Mouse (Mus musculus) ES-E14 (cell line): ENCODE measurements around the gene Raf1. TPM values are rescaled to one million over a fixed set of nuclear protein-coding genes. Genes with fewer than 3 reads are reported as not detected.

Experiments used
- DNase-seq: peaks from one replicate; pipeline ENCODE4 v3.0.0-alpha.2; 2013; ENCODE audit warnings: low read depth, low spot score
- H3K27ac ChIP-seq: 2 replicates; pipeline ENCODE4 v1.5.1; 2012; ENCODE audit warnings: low read depth, mild to moderate bottlenecking, low read length, moderate library complexity, mixed read lengths; ENCODE audit not compliant: poor library complexity, insufficient read depth, severe bottlenecking
- H3K36me3 ChIP-seq: 2 replicates; pipeline ENCODE4 v1.6.1; 2012; ENCODE audit warnings: mild to moderate bottlenecking, low read length, moderate library complexity, mixed read lengths; ENCODE audit not compliant: control insufficient read depth, poor library complexity, insufficient read depth, severe bottlenecking
- H3K4me1 ChIP-seq, 2 experiments: fragments of 150-350 bp in 1 of 2; sonication (generic) in 1 of 2; 2 replicates each; pipeline ENCODE4 v1.6.1; 2012; ENCODE audit warnings: low read length in 2 of 2, mild to moderate bottlenecking in 1 of 2, mixed read lengths in 1 of 2; ENCODE audit not compliant: control insufficient read depth in 2 of 2, insufficient read depth in 2 of 2, poor library complexity in 1 of 2
- H3K4me3 ChIP-seq, 2 experiments: fragments of 150-350 bp in 1 of 2; sonication (generic) in 1 of 2; 2 replicates each; pipeline ENCODE4 v1.5.1; 2012; ENCODE audit warnings: low read length in 2 of 2, low read depth in 1 of 2, mild to moderate bottlenecking in 1 of 2, mixed read lengths in 1 of 2; ENCODE audit not compliant: insufficient read depth in 1 of 2, poor library complexity in 1 of 2, severe bottlenecking in 1 of 2
- H3K9ac ChIP-seq: 2 replicates; pipeline ENCODE4 v1.6.1; 2012; ENCODE audit warnings: low read depth, mild to moderate bottlenecking, low read length, mixed read lengths; ENCODE audit not compliant: poor library complexity, insufficient read depth, severe bottlenecking
- H3K9me3 ChIP-seq: fragments of 150-350 bp; sonication (generic); 2 replicates; pipeline ENCODE4 v1.6.1; 2012; ENCODE audit warnings: low read depth, mild to moderate bottlenecking, low read length; ENCODE audit not compliant: control insufficient read depth, insufficient read depth
- CHD2 ChIP-seq: IDR thresholded peaks from 2 replicates; pipeline ENCODE4 v1.6.1; 2014; ENCODE audit warnings: mild to moderate bottlenecking, low read depth, low read length, inconsistent platforms
- HCFC1 ChIP-seq: IDR thresholded peaks from 2 replicates; pipeline ENCODE4 v1.6.1; 2012; ENCODE audit warnings: low read length, inconsistent platforms, borderline replicate concordance; ENCODE audit not compliant: insufficient read depth
- MAFK ChIP-seq: IDR thresholded peaks from 2 replicates; pipeline ENCODE4 v1.6.1; 2014; ENCODE audit warnings: mild to moderate bottlenecking, low read depth, low read length, inconsistent platforms; ENCODE audit not compliant: insufficient read depth
- ZC3H11A ChIP-seq: IDR thresholded peaks from 2 replicates; pipeline ENCODE4 v1.6.1; 2012; ENCODE audit warnings: low read depth, mild to moderate bottlenecking, inconsistent platforms, low read length, borderline replicate concordance
- ZNF384 ChIP-seq: IDR thresholded peaks from 2 replicates; pipeline ENCODE4 v1.6.1; 2012; ENCODE audit warnings: low read depth, low read length, inconsistent platforms
- in situ Hi-C, 2 experiments: fragments of 600-800 bp; cut with MboI; formaldehyde crosslinking; loops; one replicate each; pipeline ENCODE4 v1.15.1; 2025; ENCODE audit warnings: low sequenced_read_pairs in 2 of 2, inconsistent platforms in 1 of 2; ENCODE audit not compliant: unreplicated experiment in 2 of 2
- total RNA-seq: library from RNA; depleted of rRNA; stranded (reverse); fragments of 300-350 nt; gene quantifications from 2 replicates; pipeline ENCODE4 v1.2.3, GENCODE M21; 2012; rRNA removed

The Raf1 gene
- total RNA-seq, 1 experiment: 128 TPM

DNA sequence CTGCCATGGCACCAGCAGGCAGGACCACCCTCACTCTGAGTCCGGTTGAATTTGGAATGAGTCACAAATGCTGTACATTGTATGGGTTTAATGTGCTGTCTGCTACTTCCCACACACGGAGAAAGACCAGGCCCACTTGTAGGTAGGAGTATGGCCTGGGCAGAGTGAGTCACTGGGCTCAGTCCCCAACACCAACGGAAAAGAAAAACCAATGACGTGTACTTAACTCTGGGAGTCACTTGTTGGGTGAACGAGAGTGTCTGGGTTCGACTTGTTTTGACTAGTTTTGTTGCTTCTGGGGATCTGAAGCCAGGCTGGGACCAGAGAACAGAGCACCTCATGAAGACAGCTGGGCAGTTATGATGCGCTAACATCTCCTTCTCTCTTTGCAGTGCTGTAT, 102.3 kb downstream of the Raf1 start:
- H3K4me3 ChIP-seq: no peak overlapping the region
- H3K9me3 ChIP-seq: peaks cover under 1% of the 10 kb centered on the region; the same call in 1 of the 2 replicates
- H3K4me1 ChIP-seq: no peaks in the 10 kb centered on the region
- in situ Hi-C loops: no loop called here
- DNase-seq: no peak
- no peak for TF ChIP-seq MAFK
- no peak for TF ChIP-seq CHD2
- TF ChIP-seq HCFC1: no peak
- TF ChIP-seq ZC3H11A: no peak
- TF ChIP-seq ZNF384: no peak
- H3K27ac ChIP-seq: no peak overlapping the region
- no peak overlapping the region for H3K9ac ChIP-seq
- H3K36me3 ChIP-seq: peaks cover 53% of the 10 kb centered on the region

Other genes starting within 250 kb of the Raf1 start
- 35.9 and 43.3 TPM in 2 replicates for gene Tsen2, start 132.0 kb downstream of the Raf1 start, total RNA-seq
- 0.22 TPM in 1 of 2 replicates, not detected in the other for gene Mkrn2os, start 84.1 kb downstream of the Raf1 start, total RNA-seq
- 17.8 and 22.0 TPM in 2 replicates for gene Mkrn2, start 74.7 kb downstream of the Raf1 start, total RNA-seq
- 18.4 and 21.9 TPM in 2 replicates for gene Tmem40, start 85.8 kb upstream of the Raf1 start, total RNA-seq
- 10.7 and 10.8 TPM in 2 replicates for gene Cand2, start 97.9 kb upstream of the Raf1 start, total RNA-seq
- 2,783 and 3,173 TPM in 2 replicates for gene Rpl32, start 132.1 kb upstream of the Raf1 start, total RNA-seq
- gene Efcab12, start 161.8 kb upstream of the Raf1 start, total RNA-seq: 1.3 and 1.4 TPM in 2 replicates
- 15.1 and 18.8 TPM in 2 replicates for gene Mbd4, start 176.7 kb upstream of the Raf1 start, total RNA-seq
- gene Ift122, start 176.8 kb upstream of the Raf1 start, total RNA-seq: 8.5 and 10.4 TPM in 2 replicates